Mouse (Mus musculus): ENCODE data around the gene Ankrd33. TPM values are rescaled to one million over a fixed set of nuclear protein-coding genes. Genes with fewer than 3 reads are reported as not detected.

Ankrd33 gene
- polyA plus RNA-seq, 1 experiment from 2014 or later = not detected

- H3K36me3 ChIP-seq (ENCODE audit: control insufficient read depth, insufficient read depth, low read length) = no peaks in the 10 kb centered on the region
- H3K27me3 ChIP-seq (ENCODE audit: control insufficient read depth, insufficient read depth, low read length) = no peaks in the 10 kb centered on the region
- no peak for DNase-seq (ENCODE audit: low spot score)
- H3K4me3 ChIP-seq (ENCODE audit: low read depth, low read length) = no peak overlapping the region
- H3K9me3 ChIP-seq (ENCODE audit: control insufficient read depth, low read length) = no peaks in the 10 kb centered on the region
- no peak for ATAC-seq (replicated peaks; ENCODE audit: low FRiP score)
- no peak overlapping the region for H3K4me2 ChIP-seq (ENCODE audit: low read depth, low read length, severe bottlenecking)
- H3K27ac ChIP-seq (ENCODE audit: low read depth, low read length) = no peak overlapping the region
- no peak overlapping the region for H3K9ac ChIP-seq (ENCODE audit: low read length)
- 76% methylated on average over 11 of the region's 11 CpGs for WGBS
- H3K4me1 ChIP-seq (replicated peaks; ENCODE audit: control insufficient read depth, insufficient read depth, low read length) = peaks cover 3% of the 10 kb centered on the region; the same call in 1 of the 2 replicates
These were observed 52.0 kb downstream of the Ankrd33 start for GRCm38 (mm10) chr15:101167553-101167952.

Other genes with a start within 250 kb of the Ankrd33 start
- 13.9 and 14.1 TPM in 2 replicates for gene Scn8a, start 245.9 kb upstream of the Ankrd33 start, polyA plus RNA-seq (2014; fragmentation: Nextera tagmentation; extraction: Ambion mirVana)
- gene Gm47841, start 68.4 kb upstream of the Ankrd33 start, polyA plus RNA-seq (2014; fragmentation: Nextera tagmentation; extraction: Ambion mirVana) = not detected in 2 replicates
- 0.52 and 0.76 TPM in 2 replicates for gene Fignl2, start 37.2 kb upstream of the Ankrd33 start, polyA plus RNA-seq (2014; fragmentation: Nextera tagmentation; extraction: Ambion mirVana)
- 7.2 and 7.7 TPM in 2 replicates for gene Acvrl1, start 12.8 kb downstream of the Ankrd33 start, polyA plus RNA-seq (2014; fragmentation: Nextera tagmentation; extraction: Ambion mirVana)
- 15.0 and 16.0 TPM in 2 replicates for gene Acvr1b, start 58.3 kb downstream of the Ankrd33 start, polyA plus RNA-seq (2014; fragmentation: Nextera tagmentation; extraction: Ambion mirVana)
- gene Grasp, start 108.4 kb downstream of the Ankrd33 start, polyA plus RNA-seq (2014; fragmentation: Nextera tagmentation; extraction: Ambion mirVana) = 4.6 and 5.6 TPM in 2 replicates
- gene Nr4a1, start 138.5 kb downstream of the Ankrd33 start, polyA plus RNA-seq (2014; fragmentation: Nextera tagmentation; extraction: Ambion mirVana) = 2.6 and 2.7 TPM in 2 replicates
- 62.1 and 65.7 TPM in 2 replicates for gene Atg101, start 168.5 kb downstream of the Ankrd33 start, polyA plus RNA-seq (2014; fragmentation: Nextera tagmentation; extraction: Ambion mirVana)
- 0.21 and 0.71 TPM in 2 replicates for gene 6030408B16Rik, start 177.5 kb downstream of the Ankrd33 start, polyA plus RNA-seq (2014; fragmentation: Nextera tagmentation; extraction: Ambion mirVana)